ENCODE assay signal across 13 mouse cellular contexts in genomic region chr17:32851581-32851980, GRCm38 (mm10).
"Had no signal": no experiment of that assay in that cellular context is flagged by ENCODE, and none has a peak within 500 bp of the region (broad histone marks: within the 10 kb centered on the region; RNA-seq: fewer than 3 reads in every experiment).

No protein-coding gene starts in this region.

- H3K27ac ChIP-seq: left cerebral cortex, adult 2 months; limb, embryonic 10.5 days; liver, embryonic 15.5 days; macrophage; midbrain, embryonic 13.5 days; neural tube, embryonic 15.5 days; stomach, postnatal 0 days had no signal

- H3K4me1 ChIP-seq: limb, embryonic 10.5 days; liver, embryonic 15.5 days; midbrain, embryonic 13.5 days; neural tube, embryonic 15.5 days had no signal

- H3K36me3 ChIP-seq: limb, embryonic 10.5 days; liver, embryonic 15.5 days; midbrain, embryonic 13.5 days; neural tube, embryonic 15.5 days had no signal

- DNase-seq: kidney, postnatal 25 days; lung, embryonic 14.5 days; lung, postnatal 10 days; right cerebral cortex, adult 18-20 months had no signal

- H3K27me3 ChIP-seq: liver, embryonic 15.5 days; midbrain, embryonic 13.5 days; neural tube, embryonic 15.5 days had no signal

- ATAC-seq: midbrain, embryonic 13.5 days had no signal

- H3K4me3 ChIP-seq: left cerebral cortex, adult 2 months; limb, embryonic 10.5 days; liver, embryonic 15.5 days; midbrain, embryonic 13.5 days; myocyte; neural tube, embryonic 15.5 days had no signal

- H3K4me2 ChIP-seq: liver, embryonic 11.5 days; liver, embryonic 15.5 days; lung, embryonic 14.5 days; midbrain, embryonic 13.5 days; neural tube, embryonic 15.5 days had no signal

- H3K9ac ChIP-seq: liver, embryonic 15.5 days; lung, embryonic 14.5 days; midbrain, embryonic 13.5 days; neural tube, embryonic 15.5 days had no signal

- H3K9me3 ChIP-seq: limb, embryonic 10.5 days; liver, embryonic 15.5 days; midbrain, embryonic 13.5 days; neural tube, embryonic 15.5 days had no signal
